In genomic region chrX:11734505-11735435, GRCm38 (mm10) we compare ENCODE assay signal across 8 mouse cellular contexts.
DNase-seq lines count a peak whose midpoint lies in the region; ATAC-seq and TF ChIP-seq lines count a peak whose summit lies in the region.

No protein-coding gene starts in this region.

- peaks cover 6% of the 10 kb centered on the region; the same call in 1 of the 2 replicates for H3K27me3 ChIP-seq in E14TG2a.4 (ENCODE audit: insufficient read depth, low read length)
- no peaks in the 10 kb centered on the region for H3K27me3 ChIP-seq in forebrain, embryonic 15.5 days
- no peaks in the 10 kb centered on the region for H3K27me3 ChIP-seq in limb, embryonic 14.5 days (ENCODE audit: control insufficient read depth, insufficient read depth, low read length)

- H3K4me2 ChIP-seq in forebrain, embryonic 15.5 days (replicated peaks) = no peak overlapping the region; the same call in 1 of the 2 replicates
- H3K4me2 ChIP-seq in limb, embryonic 14.5 days (replicated peaks; ENCODE audit: low read depth, low read length, severe bottlenecking) = peak overlapping the region; percentile 13; the same call in 1 of the 2 replicates

- no peak overlapping the region for H3K4me3 ChIP-seq in gastrocnemius, adult 2 months
- peak overlapping the region; percentile 43; the same call in 1 of the 2 replicates for H3K4me3 ChIP-seq in E14TG2a.4 (replicated peaks; ENCODE audit: low read length)
- no peak overlapping the region for H3K4me3 ChIP-seq in forebrain, embryonic 15.5 days
- no peak overlapping the region for H3K4me3 ChIP-seq in limb, embryonic 14.5 days (replicated peaks; ENCODE audit: low read length)

- peak overlapping the region; percentile 57 for H3K27ac ChIP-seq in gastrocnemius, adult 2 months
- H3K27ac ChIP-seq in forebrain, embryonic 15.5 days (replicated peaks) = peak overlapping the region; percentile 64
- peak overlapping the region; percentile 55; the same call in 1 of the 2 replicates for H3K27ac ChIP-seq in limb, embryonic 14.5 days (replicated peaks; ENCODE audit: low read depth, low read length)

- no peaks in the 10 kb centered on the region for H3K36me3 ChIP-seq in E14TG2a.4 (ENCODE audit: insufficient read depth, low read length)
- H3K36me3 ChIP-seq in forebrain, embryonic 15.5 days = no peaks in the 10 kb centered on the region
- no peaks in the 10 kb centered on the region for H3K36me3 ChIP-seq in limb, embryonic 14.5 days (ENCODE audit: control insufficient read depth, insufficient read depth, low read length)

- DNase-seq in gastrocnemius, adult 2 months = no peak
- no peak for DNase-seq in gastrocnemius, adult 18-20 months (ENCODE audit: low spot score)
- peak; percentile 29 for DNase-seq in limb, embryonic 14.5 days (ENCODE audit: low spot score)
- DNase-seq in cerebellum, adult 18-20 months = no peak
- DNase-seq in thymus, adult 18-20 months = no peak
- DNase-seq in left cerebral cortex, adult 8-10 months (ENCODE audit: low spot score in 2 of 2) = no peak

- no peaks in the 10 kb centered on the region for H3K9me3 ChIP-seq in E14TG2a.4 (ENCODE audit: low read length)
- no peaks in the 10 kb centered on the region for H3K9me3 ChIP-seq in forebrain, embryonic 15.5 days
- H3K9me3 ChIP-seq in limb, embryonic 14.5 days (ENCODE audit: control insufficient read depth, low read length) = no peaks in the 10 kb centered on the region

- no peak overlapping the region for H3K9ac ChIP-seq in forebrain, embryonic 15.5 days (replicated peaks)
- H3K9ac ChIP-seq in limb, embryonic 14.5 days (ENCODE audit: low read depth, low read length, severe bottlenecking) = no peak overlapping the region

- TF ChIP-seq POLR2A in limb, embryonic 14.5 days (IDR thresholded peaks at IDR 0.05; ENCODE audit: borderline replicate concordance, extremely low read depth, insufficient read depth, insufficient read length) = no peak

- WGBS in forebrain, embryonic 15.5 days = 23% methylated on average over 26 of the region's 27 CpGs
- 31% methylated on average over 27 of the region's 27 CpGs for WGBS in limb, embryonic 14.5 days

- TF ChIP-seq CTCF in gastrocnemius, adult 2 months (IDR thresholded peaks at IDR 0.05) = no peak
- TF ChIP-seq CTCF in E14TG2a.4 (conservative IDR thresholded peaks at IDR 0.05; ENCODE audit: low read length) = no peak

- H3K4me1 ChIP-seq in E14TG2a.4 (replicated peaks; ENCODE audit: low read depth, low read length) = peaks cover 12% of the 10 kb centered on the region
- peaks cover 16% of the 10 kb centered on the region for H3K4me1 ChIP-seq in forebrain, embryonic 15.5 days
- H3K4me1 ChIP-seq in limb, embryonic 14.5 days (ENCODE audit: control insufficient read depth, insufficient read depth, low read length) = peaks cover 11% of the 10 kb centered on the region

- intact Hi-C loops in gastrocnemius, adult 2 months (cut with DNase I) = loop anchor here (10.0 kb wide), 1 partner anchor 100 kb away; no protein-coding TSS in a partner anchor

- peak; percentile 71 for ATAC-seq in forebrain, embryonic 15.5 days (replicated peaks)
- peak; percentile 35; the same call in 1 of the 2 replicates for ATAC-seq in limb, embryonic 14.5 days (ENCODE audit: low FRiP score, low read depth)
